Mouse (Mus musculus) small intestine, adult 2 months (tissue): ENCODE data around the gene Fam129a. TPM values are rescaled to one million over a fixed set of nuclear protein-coding genes. Genes with fewer than 3 reads are reported as not detected.

Experiments used
- H3K27ac ChIP-seq: fragments of 200-500 bp; 2 replicates; pipeline ENCODE4 v1.5.1; 2012; ENCODE audit warnings: low read depth, low read length, control low read depth, inconsistent platforms; ENCODE audit not compliant: insufficient read depth
- H3K27me3 ChIP-seq: fragments of 200-500 bp; 2 replicates; pipeline ENCODE4 v1.6.1; 2012; ENCODE audit warnings: mild to moderate bottlenecking, moderate library complexity, low read length, inconsistent platforms; ENCODE audit not compliant: control insufficient read depth, insufficient read depth
- H3K36me3 ChIP-seq: fragments of 200-500 bp; 2 replicates; pipeline ENCODE4 v1.6.1; 2012; ENCODE audit warnings: mild to moderate bottlenecking, low read length, control low read depth, inconsistent platforms; ENCODE audit not compliant: control insufficient read depth, insufficient read depth
- H3K4me1 ChIP-seq: fragments of 200-500 bp; 2 replicates; pipeline ENCODE4 v1.6.1; 2012; ENCODE audit warnings: low read length, inconsistent platforms, mixed read lengths; ENCODE audit not compliant: control insufficient read depth, insufficient read depth, insufficient read length
- H3K4me3 ChIP-seq: fragments of 200-500 bp; 2 replicates; pipeline ENCODE4 v1.5.1; 2012; ENCODE audit warnings: low read depth, mild to moderate bottlenecking, control low read depth, inconsistent platforms, low read length, moderate library complexity
- CTCF ChIP-seq: fragments of 200-500 bp; IDR thresholded peaks from 2 replicates; pipeline ENCODE4 v1.5.1; 2012; ENCODE audit warnings: low read depth, mild to moderate bottlenecking, control low read depth, inconsistent platforms, low read length, moderate library complexity, mixed read lengths; ENCODE audit not compliant: insufficient replicate concordance, insufficient read length; ENCODE audit errors: extremely low read depth
- POLR2A ChIP-seq: fragments of 200-500 bp; IDR thresholded peaks from 2 replicates; pipeline ENCODE4 v1.6.1; 2012; ENCODE audit warnings: low read depth, mild to moderate bottlenecking, control low read depth, inconsistent platforms, low read length, moderate library complexity
- WGBS: fragments of 180-500 bp; shearing (Covaris S2); methylation state at CpG from one replicate; pipeline ENCODE4 v1.1.7; 2018; 5-methylcytosine and 5-hydroxymethylcytosine counted together
- polyA plus RNA-seq: library from polyadenylated mRNA; depleted of rRNA; stranded (reverse); fragments of >200 nt; gene quantifications from 2 replicates; pipeline ENCODE4 v1.2.3, GENCODE M21; 2012

Gene Fam129a
- polyA plus RNA-seq, 1 experiment = 1.6 TPM

GRCm38 (mm10) chr1:151680971-151681370 is 110.0 kb downstream of the Fam129a start:
- no peak for TF ChIP-seq CTCF
- TF ChIP-seq POLR2A = no peak
- Histone ChIP-seq H3K4me1 (peaks cover 2% of the 10 kb centered on the region; the same call in 1 of the 2 replicates), H3K4me3 (no peak overlapping the region), H3K27me3 (no peaks in the 10 kb centered on the region), H3K36me3 (no peaks in the 10 kb centered on the region), H3K27ac (no peak overlapping the region)
- WGBS = 94% methylated on average over 3 of the region's 3 CpGs

GRCm38 (mm10) chr1:151682896-151683295 is 111.9 kb downstream of the Fam129a start:
- Histone ChIP-seq H3K4me1 (no peaks in the 10 kb centered on the region; the same call in 1 of the 2 replicates), H3K27me3 (no peaks in the 10 kb centered on the region), H3K4me3 (no peak overlapping the region), H3K27ac (no peak overlapping the region), H3K36me3 (no peaks in the 10 kb centered on the region)
- 70% methylated on average over 6 of the region's 6 CpGs for WGBS
- TF ChIP-seq CTCF (no peak), POLR2A (no peak)

- Histone ChIP-seq H3K27me3 (no peaks in the 10 kb centered on the region), H3K36me3 (no peaks in the 10 kb centered on the region), H3K4me3 (no peak overlapping the region), H3K27ac (0 out of 2 replicates have a peak overlapping the region, but pooled peaks have one; percentile 1), H3K4me1 (no peaks in the 10 kb centered on the region; the same call in 1 of the 2 replicates)
- 78% methylated on average over 7 of the region's 7 CpGs for WGBS
- TF ChIP-seq CTCF (no peak), POLR2A (no peak)
Measured at GRCm38 (mm10) chr1:151684451-151684892, 113.5 kb downstream of the Fam129a start.

GRCm38 (mm10) chr1:151684978-151685377 is 114.0 kb downstream of the Fam129a start:
- no peaks in the 10 kb centered on the region for H3K27me3 ChIP-seq
- no peaks in the 10 kb centered on the region for H3K36me3 ChIP-seq
- no peaks in the 10 kb centered on the region; the same call in 1 of the 2 replicates for H3K4me1 ChIP-seq
- TF ChIP-seq POLR2A (no peak), CTCF (no peak)
- 0 out of 2 replicates have a peak overlapping the region, but pooled peaks have one; percentile 1 for H3K27ac ChIP-seq
- 63% methylated on average over 5 of the region's 5 CpGs for WGBS
- no peak overlapping the region for H3K4me3 ChIP-seq

GRCm38 (mm10) chr1:151685666-151686309 is 114.8 kb downstream of the Fam129a start:
- Histone ChIP-seq H3K4me1 (no peaks in the 10 kb centered on the region; the same call in 1 of the 2 replicates), H3K36me3 (no peaks in the 10 kb centered on the region), H3K4me3 (no peak overlapping the region), H3K27me3 (no peaks in the 10 kb centered on the region), H3K27ac (no peak overlapping the region)
- TF ChIP-seq POLR2A (no peak), CTCF (no peak)
- WGBS = 33% methylated on average over 12 of the region's 12 CpGs

- H3K36me3 ChIP-seq = no peaks in the 10 kb centered on the region
- H3K27ac ChIP-seq = peak overlapping the region; percentile 27; the same call in 1 of the 2 replicates
- H3K4me1 ChIP-seq = no peaks in the 10 kb centered on the region; the same call in 1 of the 2 replicates
- TF ChIP-seq CTCF (no peak), POLR2A (no peak)
- no peak overlapping the region for H3K4me3 ChIP-seq
- no peaks in the 10 kb centered on the region for H3K27me3 ChIP-seq
- WGBS = 39% methylated on average over 8 of the region's 8 CpGs
Measured at GRCm38 (mm10) chr1:151686696-151687095, 115.7 kb downstream of the Fam129a start.

GRCm38 (mm10) chr1:151689032-151689431 is 118.0 kb downstream of the Fam129a start:
- no peaks in the 10 kb centered on the region; the same call in 1 of the 2 replicates for H3K4me1 ChIP-seq
- H3K4me3 ChIP-seq = no peak overlapping the region
- WGBS = 62% methylated on average over 5 of the region's 5 CpGs
- no peaks in the 10 kb centered on the region for H3K36me3 ChIP-seq
- H3K27ac ChIP-seq = 0 out of 2 replicates have a peak overlapping the region, but pooled peaks have one; percentile 6
- TF ChIP-seq CTCF = no peak
- TF ChIP-seq POLR2A = no peak
- H3K27me3 ChIP-seq = no peaks in the 10 kb centered on the region
